Mouse (Mus musculus) gastrocnemius, postnatal 14 days (tissue): Measurements from ENCODE around the gene 4930449I24Rik. TPM values are rescaled to one million over a fixed set of nuclear protein-coding genes. Genes with fewer than 3 reads are reported as not detected.
A peak's percentile ranks its signal among the peaks of the same experiment; 100 is the strongest.
"Not testable (repeated sequence)": the region's sequence is repeated elsewhere in the genome, so short reads cannot be mapped to it uniquely, and the experiment has no call there.

Source experiments
- DNase-seq: peaks from one replicate; pipeline ENCODE4 v3.0.0; 2021; ENCODE audit warnings: mixed read lengths
- intact Hi-C: fragments of 180-260 bp; cut with DNase I; formaldehyde crosslinking; loops from one replicate; pipeline ENCODE4 v1.15.1; 2025; ENCODE audit warnings: low total_unique reads
- long read RNA-seq, 2 experiments: library from polyadenylated mRNA; stranded (forward); transcript quantifications; one replicate each; pipeline ENCODE4 v2.0.0; 2021
- total RNA-seq, 2 experiments: library from RNA; stranded (reverse); gene quantifications; 2 replicates each; pipeline ENCODE4 v1.2.3; 2021

Gene 4930449I24Rik
- not detected for total RNA-seq
- long read RNA-seq, experiment 1, result 0 reads
- long read RNA-seq, experiment 2, result 0 reads

GRCm38 (mm10) chr5:146502099-146502498 is at the start of gene 4930449I24Rik:
Gene 4930449I24Rik (plus strand): TSS chr5:146502399.
- DNase-seq, intact Hi-C loops: not testable (repeated sequence)

- intact Hi-C loops, result no loop called here
Observed at GRCm38 (mm10) chr5:146453556-146453955, 48.6 kb upstream of the 4930449I24Rik start.

DNA sequence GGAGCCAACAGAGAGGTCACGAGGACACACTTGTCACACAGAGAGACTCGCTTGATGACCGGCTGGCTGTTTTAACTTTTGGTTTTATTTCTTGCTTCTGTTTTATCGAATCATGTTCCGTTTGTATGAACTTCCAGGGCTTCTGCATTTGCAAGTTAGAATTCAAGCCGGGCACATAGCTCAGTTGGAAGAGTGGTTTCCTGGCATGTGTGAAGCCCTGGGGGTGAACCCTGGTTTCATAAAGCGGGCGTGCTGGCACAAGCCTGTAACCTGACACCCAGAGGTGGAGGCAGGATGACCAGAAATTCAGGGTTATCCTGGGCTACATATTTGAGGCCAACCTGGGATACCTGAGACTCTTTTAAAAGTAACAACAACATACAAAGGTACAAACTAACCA is 40.6 kb upstream of the 4930449I24Rik start:
- intact Hi-C loops, result no loop called here
- DNase-seq, result no peak

More at GRCm38 (mm10) chr5:146453556-146453955, 48.6 kb upstream of the 4930449I24Rik start:
- no peak for DNase-seq

DNA sequence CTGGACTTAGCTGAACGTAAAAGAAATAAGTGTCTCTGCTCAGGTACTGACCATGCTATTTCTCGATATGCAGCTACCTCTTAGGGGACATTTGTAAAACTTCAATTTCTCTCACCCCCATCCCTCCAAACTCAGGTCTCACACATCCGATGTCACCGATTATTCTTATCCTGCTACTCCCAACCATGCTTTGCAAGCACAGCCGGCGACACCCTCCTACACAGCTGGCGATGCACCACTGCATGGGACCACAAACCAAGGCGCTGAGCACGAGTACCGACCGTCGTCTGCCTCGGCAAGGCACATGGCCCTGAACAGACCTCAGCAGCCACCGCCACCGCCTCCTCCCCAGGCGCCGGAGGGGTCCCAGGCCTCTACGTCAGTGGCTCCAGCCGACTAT is 35.5 kb upstream of the 4930449I24Rik start:
- DNase-seq, result no peak
- intact Hi-C loops, result no loop called here

DNA sequence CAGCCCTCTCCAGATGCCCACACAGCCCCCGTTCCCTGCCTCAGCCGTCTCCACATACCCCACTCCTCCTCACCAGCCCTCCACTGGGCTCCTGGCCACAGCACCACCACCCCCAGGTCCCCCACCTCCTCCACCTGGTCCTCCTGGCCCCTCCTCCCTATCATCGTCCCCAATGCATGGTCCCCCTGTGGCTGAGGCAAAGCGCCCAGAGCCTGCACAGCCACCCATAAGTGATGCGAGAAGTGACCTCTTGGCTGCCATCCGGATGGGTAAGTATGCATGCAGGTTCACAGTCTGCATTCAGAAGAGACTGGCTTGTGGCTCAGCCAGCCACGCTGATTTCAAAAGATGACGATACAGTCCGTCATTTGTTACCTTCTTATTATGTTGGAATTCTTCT is 33.9 kb upstream of the 4930449I24Rik start:
- DNase-seq, result no peak
- intact Hi-C loops, result no loop called here

DNA sequence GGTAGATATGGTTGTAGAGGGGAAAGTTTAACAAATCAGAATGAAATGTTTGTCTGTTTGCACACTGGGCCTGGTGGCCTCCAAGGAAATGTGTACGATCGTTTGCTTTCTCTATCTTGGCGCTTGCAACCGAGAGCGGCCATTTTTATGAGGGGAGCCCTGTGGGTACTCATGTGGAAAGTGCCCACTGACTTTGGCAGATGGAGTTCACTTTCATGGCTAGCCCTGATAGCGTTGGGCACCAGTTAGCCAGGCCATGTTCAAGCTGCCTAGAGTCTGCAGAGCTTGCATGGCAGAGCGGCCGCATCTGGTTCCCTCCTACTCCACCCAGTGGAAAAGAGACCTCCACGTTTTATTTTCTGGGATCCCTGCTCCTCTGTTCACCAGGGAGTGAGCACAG is 31.4 kb upstream of the 4930449I24Rik start:
- intact Hi-C loops, result no loop called here
- DNase-seq, result no peak

- intact Hi-C loops, result no loop called here
- DNase-seq, result no peak
Observed at GRCm38 (mm10) chr5:146471311-146471710, 30.9 kb upstream of the 4930449I24Rik start.

GRCm38 (mm10) chr5:146471821-146472220 is 30.4 kb upstream of the 4930449I24Rik start:
- intact Hi-C loops, result no loop called here

GRCm38 (mm10) chr5:146479564-146479963 is 22.6 kb upstream of the 4930449I24Rik start:
- DNase-seq, intact Hi-C loops: not testable (repeated sequence)

More at GRCm38 (mm10) chr5:146471821-146472220, 30.4 kb upstream of the 4930449I24Rik start:
- no peak for DNase-seq

DNA sequence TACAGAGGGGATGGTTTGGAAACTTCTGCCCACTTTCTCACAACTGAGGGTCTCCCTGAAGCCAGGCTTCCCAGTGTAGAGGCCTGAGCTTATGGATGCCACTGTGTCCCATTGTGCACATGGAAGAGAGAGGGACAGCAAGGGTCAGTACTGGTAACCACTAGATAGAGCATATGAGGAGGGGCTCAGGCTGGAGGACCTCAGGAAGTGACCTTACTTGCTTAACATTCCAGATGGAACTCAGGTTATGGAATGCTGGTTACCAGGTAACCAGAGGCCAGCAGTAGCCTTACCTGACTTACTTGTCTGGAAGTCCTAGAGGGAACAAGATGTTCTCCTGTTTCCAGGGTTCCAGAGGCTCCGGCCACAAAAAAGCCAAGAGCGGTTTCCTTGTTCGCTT is 20.5 kb upstream of the 4930449I24Rik start, which contains the start of gene Gm6408:
Gene Gm6408 (plus strand): TSS at position 301 of the 400 bp plus-strand sequence.
- intact Hi-C loops, DNase-seq: not testable (repeated sequence)

DNA sequence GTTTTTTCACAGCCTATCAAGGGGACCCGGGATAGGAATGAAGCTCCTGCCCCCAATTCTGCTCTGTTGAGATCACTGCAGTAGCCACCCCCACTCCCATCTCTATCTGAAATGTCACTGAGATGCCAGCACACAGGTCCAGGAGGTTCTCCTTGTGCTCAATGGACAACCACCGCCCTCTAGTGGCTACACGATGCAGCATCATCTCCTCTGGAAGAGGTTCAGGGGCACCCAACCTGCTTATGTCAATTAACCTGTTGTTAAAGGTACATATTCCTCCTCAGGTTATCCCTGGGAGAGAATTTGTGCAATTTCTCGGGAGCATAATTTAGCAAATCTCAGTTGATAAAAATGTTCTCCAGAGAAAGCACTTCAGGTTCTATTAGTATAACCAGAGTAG is 13.2 kb upstream of the 4930449I24Rik start:
- DNase-seq, result peak; percentile 6
- intact Hi-C loops, result not testable (repeated sequence)

- intact Hi-C loops, DNase-seq: not testable (repeated sequence)
Observed at GRCm38 (mm10) chr5:146491063-146491462, 11.1 kb upstream of the 4930449I24Rik start, which contains the start of gene Gm6370. Gene Gm6370 (plus strand): TSS chr5:146491363.

DNA sequence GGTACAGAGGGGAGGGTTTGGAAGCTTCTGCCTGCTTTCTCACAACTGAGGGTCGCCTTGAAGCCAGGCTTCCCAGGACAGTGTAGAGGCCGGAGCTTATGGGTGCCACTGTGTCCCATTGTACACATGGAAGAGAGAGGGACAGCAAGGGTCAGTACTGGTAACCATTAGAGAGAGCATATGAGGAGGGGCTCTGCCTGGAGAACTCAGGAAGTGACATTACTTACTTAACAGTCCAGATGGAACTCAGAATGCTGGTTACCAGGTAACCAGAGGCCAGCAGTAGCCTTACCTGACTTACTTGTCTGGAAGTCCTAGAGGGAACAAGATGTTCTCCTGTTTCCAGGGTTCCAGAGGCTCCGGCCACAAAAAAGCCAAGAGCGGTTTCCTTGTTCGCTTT is 11.6 kb downstream of the 4930449I24Rik start, which contains the start of gene Gm3402:
Gene Gm3402 (plus strand): TSS at position 301 of the 400 bp plus-strand sequence.
- DNase-seq, intact Hi-C loops: not testable (repeated sequence)

DNA sequence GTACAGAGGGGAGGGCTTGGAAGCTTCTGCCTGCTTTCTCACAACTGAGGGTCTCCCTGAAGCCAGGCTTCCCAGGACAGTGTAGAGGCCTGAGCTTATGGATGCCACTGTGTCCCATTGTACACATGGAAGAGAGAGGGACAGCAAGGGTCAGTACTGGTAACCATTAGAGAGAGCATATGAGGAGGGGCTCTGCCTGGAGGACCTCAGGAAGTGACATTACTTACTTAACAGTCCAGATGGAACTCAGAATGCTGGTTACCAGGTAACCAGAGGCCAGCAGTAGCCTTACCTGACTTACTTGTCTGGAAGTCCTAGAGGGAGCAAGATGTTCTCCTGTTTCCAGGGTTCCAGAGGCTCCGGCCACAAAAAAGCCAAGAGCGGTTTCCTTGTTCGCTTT is 23.3 kb downstream of the 4930449I24Rik start, which contains the start of gene Gm3404:
Gene Gm3404 (plus strand): TSS at position 301 of the 400 bp plus-strand sequence.
- DNase-seq, intact Hi-C loops: not testable (repeated sequence)

GRCm38 (mm10) chr5:146537347-146537746 is 35.1 kb downstream of the 4930449I24Rik start, which contains the start of gene Gm3409:
Gene Gm3409 (plus strand): TSS chr5:146537647.
- intact Hi-C loops, DNase-seq: not testable (repeated sequence)

Other genes with a start within 250 kb of the 4930449I24Rik start
- gene Wasf3, start 117.4 kb upstream of the 4930449I24Rik start, total RNA-seq, result 1 to 10 TPM; 1.2 TPM
- not detected for gene Gm6408, start 20.4 kb upstream of the 4930449I24Rik start, total RNA-seq
- not detected for gene Gm6370, start 11.0 kb upstream of the 4930449I24Rik start, total RNA-seq
- not detected for gene Gm3402, start 11.7 kb downstream of the 4930449I24Rik start, total RNA-seq
- gene Gm3404, start 23.4 kb downstream of the 4930449I24Rik start, total RNA-seq, result not detected
- gene Gm3409, start 35.2 kb downstream of the 4930449I24Rik start, total RNA-seq, result not detected
- not detected for gene Gm3415, start 53.7 kb downstream of the 4930449I24Rik start, total RNA-seq
- not detected for gene Gpr12, start 82.8 kb downstream of the 4930449I24Rik start, total RNA-seq